Mouse (Mus musculus): ENCODE data around the gene Gm20716.

Gm20716 gene

DNA sequence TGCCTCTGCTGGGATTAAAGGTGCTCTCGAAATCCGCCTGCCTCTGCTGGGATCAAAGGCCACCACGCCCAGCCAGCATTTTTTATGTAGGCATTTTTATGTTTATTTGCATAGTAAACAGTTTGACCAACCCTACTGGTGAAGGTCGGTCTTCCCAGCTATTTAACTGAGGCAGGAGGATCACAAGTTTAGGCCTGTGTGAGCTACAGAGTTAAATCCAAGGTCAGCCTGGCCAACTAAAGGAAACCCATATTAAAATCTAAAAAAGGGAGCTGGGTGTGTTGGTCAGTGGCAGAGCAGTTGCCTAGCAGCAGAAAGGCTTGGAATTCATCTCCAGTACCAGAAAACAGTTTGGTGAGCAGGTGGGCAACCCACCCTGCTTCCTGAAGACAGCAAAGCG lies 3.1 kb upstream of the Gm20716 start:
- in situ Hi-C loops (cut with MboI; ENCODE audit: low pct_unique_long_range_greater_than_20kb in 1 of 2, low sequenced_read_pairs in 2 of 2, unreplicated experiment in 1 of 2) = no loop called here

DNA sequence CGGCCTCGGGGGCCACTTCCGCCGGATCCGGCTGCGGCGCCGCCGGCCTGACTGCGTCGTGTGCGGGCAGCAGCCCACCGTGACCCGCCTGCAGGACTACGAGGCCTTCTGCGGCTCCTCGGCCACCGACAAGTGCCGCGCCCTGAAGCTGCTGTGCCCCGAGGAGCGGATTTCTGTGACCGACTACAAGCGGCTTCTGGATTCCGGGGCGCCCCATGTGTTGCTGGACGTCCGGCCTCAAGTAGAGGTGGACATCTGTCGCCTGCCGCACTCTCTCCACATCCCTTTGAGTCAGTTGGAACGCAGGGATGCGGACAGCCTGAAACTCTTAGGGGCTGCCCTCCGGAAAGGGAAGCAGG lies 1.3 kb upstream of the Gm20716 start:
- in situ Hi-C loops (cut with MboI; ENCODE audit: low pct_unique_long_range_greater_than_20kb in 1 of 2, low sequenced_read_pairs in 2 of 2, unreplicated experiment in 1 of 2) = no loop called here

DNA sequence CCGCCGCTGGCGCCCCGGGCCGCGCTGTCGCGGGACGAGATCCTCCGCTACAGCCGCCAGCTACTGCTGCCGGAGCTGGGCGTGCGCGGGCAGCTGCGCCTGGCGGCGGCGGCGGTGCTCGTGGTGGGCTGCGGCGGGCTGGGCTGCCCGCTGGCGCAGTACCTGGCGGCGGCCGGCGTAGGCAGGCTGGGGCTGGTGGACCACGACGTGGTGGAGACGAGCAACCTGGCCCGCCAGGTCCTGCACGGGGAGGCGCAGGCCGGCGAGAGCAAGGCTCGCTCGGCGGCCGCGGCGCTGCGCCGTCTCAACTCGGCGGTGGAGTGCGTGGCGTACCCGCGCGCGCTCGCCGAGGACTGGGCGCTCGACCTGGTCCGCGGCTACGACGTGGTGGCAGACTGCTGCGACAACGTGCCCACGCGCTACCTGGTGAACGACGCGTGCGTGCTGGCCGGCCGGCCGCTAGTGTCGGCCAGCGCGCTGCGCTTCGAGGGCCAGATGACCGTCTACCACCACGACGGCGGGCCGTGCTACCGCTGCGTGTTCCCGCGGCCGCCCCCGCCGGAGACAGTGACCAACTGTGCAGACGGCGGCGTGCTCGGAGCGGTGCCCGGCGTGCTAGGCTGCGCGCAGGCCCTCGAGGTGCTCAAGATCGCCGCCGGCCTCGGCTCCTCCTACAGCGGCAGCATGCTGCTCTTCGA lies 758 bp upstream of the Gm20716 start:
- in situ Hi-C loops (cut with MboI; ENCODE audit: low pct_unique_long_range_greater_than_20kb in 1 of 2, low sequenced_read_pairs in 2 of 2, unreplicated experiment in 1 of 2) = no loop called here

DNA sequence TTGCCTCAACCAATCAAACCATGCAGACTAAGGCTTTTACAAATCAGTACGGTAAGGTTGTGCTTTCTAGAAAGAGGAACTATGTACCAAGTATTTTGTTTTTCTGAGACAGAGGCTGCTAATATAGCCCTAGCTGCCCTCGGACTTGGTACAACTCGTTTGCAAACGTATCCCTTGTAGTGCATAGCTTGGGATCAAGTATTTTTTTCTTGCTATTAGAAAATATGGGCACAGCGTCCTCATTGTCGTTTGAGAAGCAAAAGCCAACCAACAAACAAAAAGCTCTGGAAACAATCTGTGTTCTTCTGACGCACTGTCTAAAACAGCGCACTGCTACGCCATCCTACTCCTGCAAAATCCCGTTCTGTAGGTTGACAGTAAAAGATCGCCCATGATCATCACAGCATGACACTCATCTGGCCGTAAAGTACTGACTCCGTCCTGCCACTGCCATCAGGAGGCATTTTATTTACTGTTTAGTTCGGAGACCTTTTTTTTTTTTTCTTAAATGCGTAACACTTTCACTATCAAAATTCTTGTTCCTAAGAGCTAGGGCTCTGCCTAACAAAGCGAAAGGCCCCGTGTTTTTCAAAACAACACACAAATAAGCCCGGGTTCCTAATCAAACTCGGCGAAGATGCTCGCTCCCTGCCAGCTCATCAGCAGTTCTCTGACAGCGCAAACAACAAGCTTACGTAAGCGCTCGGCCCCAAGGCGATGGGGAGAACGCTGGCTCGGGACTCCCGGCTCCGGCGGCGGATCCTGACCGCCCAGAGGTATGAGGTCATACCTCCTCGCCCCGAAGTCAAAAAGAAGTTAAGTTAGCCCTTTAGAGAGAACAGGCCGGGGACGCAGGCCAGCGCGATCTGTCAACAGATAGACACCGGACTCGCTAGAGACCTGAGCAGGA lies 793 bp downstream of the Gm20716 start:
- in situ Hi-C loops (cut with MboI; ENCODE audit: low pct_unique_long_range_greater_than_20kb in 1 of 2, low sequenced_read_pairs in 2 of 2, unreplicated experiment in 1 of 2) = no loop called here

DNA sequence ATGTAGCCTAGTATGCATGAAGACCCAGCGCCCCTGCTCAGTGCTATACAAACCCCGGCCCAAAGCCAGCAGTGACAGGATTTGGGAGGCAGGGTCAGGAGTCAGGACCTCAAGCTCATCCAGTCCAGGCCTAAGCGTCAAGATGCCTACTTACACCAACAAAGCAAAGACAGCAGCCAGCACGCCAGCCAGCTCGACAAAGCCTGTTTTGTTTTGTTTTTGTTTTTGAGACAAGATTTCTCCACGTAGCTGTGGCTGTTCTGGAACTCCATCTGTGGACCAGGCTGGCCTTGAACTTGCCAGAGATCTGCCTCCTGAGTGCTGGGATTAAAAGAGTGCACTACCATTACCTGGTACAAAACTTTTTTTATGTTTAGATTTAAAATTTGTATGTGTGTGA lies 6.8 kb downstream of the Gm20716 start:
- in situ Hi-C loops (cut with MboI; ENCODE audit: low pct_unique_long_range_greater_than_20kb in 1 of 2, low sequenced_read_pairs in 2 of 2, unreplicated experiment in 1 of 2) = no loop called here

DNA sequence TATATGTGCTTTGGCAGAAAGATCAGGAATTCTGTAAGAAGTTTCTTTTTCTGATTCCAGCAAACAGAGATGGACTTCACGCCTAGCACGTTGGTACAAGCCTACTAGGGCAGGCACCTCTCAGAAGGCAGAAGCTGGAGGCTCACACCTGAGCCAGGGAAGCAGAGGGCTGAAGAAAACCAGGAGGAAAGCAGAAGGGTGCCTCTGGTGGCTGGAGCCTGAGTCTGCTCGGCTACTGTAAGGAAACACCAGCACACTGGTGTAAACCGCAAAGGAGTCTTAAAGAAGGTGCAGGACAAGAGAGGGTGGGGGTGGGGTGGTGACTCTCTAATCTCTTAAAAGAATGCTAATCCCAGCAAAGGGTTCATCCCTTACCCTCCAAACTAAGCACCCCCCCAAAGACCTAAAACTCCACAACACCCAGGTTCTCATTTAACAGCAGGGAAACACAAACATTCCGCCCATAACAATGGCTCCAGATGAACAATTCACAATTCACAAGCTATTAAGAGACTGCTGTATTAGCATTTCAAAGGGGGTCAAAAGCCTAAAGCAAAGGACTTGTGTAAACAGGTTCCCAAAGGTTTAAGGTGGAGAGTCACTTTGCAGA lies 16.3 kb downstream of the Gm20716 start:
- in situ Hi-C loops (cut with MboI; ENCODE audit: low pct_unique_long_range_greater_than_20kb in 1 of 2, low sequenced_read_pairs in 2 of 2, unreplicated experiment in 1 of 2) = no loop called here

DNA sequence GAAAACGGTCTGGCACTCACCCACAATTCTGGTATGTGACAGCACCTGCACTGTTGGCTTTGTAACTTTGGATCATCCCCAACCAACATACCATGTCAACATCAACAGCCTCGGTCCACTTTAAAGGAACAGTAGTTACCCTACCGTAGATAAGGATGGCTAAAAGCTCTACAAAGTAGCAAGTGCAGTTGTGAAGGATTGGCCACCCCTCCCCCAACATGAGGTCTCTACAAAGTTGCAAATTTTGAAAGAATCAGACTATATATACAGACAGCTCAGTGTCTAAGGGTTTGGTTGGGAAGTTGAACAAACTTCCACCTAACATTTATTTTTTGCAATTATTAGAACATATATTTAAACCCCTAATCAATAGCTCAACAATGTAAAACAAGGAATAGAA lies 22.3 kb downstream of the Gm20716 start:
- in situ Hi-C loops (cut with MboI; ENCODE audit: low pct_unique_long_range_greater_than_20kb in 1 of 2, low sequenced_read_pairs in 2 of 2, unreplicated experiment in 1 of 2) = loop anchor here in 1 of 2 experiments (5.0 kb wide), 1 partner anchor 81 kb away; no protein-coding TSS in a partner anchor

DNA sequence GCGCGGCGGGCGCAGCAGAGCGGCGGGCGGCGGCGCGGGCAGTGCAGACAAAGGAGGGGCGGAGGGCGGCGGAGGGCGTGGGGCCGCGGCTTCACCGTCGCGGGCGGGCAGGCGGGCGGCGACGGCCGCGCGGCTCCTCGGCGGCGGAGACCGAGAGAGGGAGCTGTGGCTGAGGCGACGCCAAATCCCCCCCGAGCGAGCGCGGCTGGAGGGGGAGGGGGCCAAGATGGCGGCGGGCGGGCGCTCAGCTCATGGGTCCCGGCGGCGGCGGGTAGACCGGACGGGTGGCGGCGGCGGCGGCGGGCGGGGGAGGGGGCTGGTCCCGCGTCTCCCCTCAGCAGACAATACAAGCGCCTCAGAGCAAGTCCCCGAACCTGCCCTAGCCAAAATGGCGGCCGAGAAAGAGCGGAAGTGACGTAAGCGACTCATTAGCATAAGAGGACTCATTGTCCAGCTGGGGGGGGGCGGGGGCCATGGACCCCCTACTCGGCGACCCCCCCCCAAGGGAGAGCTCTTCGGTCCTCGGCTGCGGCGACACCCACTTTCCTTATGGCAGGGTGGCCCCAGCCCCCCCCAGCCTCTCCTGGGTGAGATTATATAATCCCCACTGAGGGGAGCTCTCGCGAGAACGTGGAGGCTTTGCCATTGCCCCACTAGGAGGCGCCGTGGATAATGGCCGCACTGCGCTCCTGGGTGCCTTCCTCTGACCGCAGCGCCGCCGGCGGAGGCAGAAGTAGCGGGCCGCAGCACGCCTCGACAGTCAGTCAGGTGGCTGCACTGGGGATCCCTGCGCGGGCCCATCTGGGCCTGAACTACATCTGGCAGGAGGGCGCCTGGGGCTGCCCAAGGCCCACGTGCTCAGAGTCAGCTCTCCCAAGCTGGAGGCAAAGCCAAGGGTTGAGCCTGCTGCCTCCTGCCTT lies 23.2 kb downstream of the Gm20716 start, which contains the start of gene Adnp:
TSS of gene Adnp (minus strand) at position 388 of the 920 bp plus-strand sequence.
- in situ Hi-C loops (cut with MboI; ENCODE audit: low pct_unique_long_range_greater_than_20kb in 1 of 2, low sequenced_read_pairs in 2 of 2, unreplicated experiment in 1 of 2) = loop anchor here in 1 of 2 experiments (5.0 kb wide), 1 partner anchor 80 kb away; no protein-coding TSS in a partner anchor

DNA sequence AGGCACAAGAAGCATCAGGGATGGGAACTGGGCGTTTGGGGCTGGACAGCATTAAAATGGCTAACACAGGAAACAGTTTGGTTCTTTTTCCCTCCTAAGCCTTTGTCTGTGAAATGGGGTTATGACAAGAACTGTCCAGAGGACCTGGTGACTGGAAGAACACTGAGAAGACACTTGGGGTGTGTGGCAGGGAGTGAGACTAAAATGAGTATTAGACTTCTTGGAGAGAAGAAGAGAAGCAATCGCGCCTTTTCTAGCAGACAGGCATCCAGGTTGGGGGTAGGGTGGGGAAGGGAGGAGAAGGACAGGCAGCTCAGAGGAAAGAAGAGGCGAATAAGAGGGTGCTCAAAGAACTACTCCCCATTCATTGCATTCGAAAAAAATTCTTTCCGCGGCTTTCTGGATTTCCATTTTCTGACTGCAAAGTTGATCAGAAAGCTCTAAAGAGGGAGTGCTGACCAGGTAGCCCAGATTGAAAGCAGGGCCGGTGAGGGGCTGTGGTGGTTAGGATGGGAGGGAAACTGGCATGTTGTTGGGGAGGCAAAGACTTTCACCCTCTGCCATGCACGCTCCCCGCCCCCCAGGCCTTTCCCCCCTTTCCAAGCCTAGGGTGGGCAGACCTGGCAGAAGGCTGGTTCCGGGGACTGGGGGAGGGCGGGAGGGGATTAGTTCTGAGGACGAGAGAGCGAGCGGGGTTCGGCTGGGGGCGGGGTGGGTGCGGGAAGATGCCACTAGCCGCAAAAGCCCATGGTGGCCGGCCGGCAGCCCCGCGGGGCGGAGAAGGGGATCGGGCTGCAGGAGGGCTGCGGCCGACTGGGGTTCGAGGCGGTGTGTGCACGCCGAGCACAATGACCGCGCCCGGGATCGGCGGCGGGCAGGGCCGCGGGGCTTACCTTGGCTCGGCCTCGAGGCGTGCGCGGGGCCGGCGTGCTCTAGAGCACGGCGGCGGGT lies 24.2 kb downstream of the Gm20716 start:
- in situ Hi-C loops (cut with MboI; ENCODE audit: low pct_unique_long_range_greater_than_20kb in 1 of 2, low sequenced_read_pairs in 2 of 2, unreplicated experiment in 1 of 2) = loop anchor here in 1 of 2 experiments (5.0 kb wide), 1 partner anchor 79 kb away; no protein-coding TSS in a partner anchor

DNA sequence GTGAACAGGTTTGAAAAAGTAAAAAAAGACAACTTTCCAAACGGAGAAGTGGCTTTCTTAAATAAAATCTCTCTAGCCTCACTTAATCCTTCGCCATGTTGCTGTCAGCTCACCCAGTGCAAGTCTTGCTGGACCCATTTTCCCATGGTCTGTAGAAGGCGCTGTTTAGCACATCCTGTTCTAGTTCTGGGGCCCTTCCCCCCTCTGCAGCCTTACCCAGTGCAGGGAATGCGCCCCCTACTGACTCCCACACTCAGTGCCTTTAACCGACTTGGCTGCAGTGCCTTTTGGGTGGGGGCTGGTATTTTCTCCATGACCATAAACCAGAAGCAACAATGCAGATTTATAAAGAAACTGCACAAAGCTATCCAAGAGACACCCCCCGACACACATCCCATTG lies 24.9 kb downstream of the Gm20716 start:
- in situ Hi-C loops (cut with MboI; ENCODE audit: low pct_unique_long_range_greater_than_20kb in 1 of 2, low sequenced_read_pairs in 2 of 2, unreplicated experiment in 1 of 2) = loop anchor here in 1 of 2 experiments (5.0 kb wide), 1 partner anchor 78 kb away; no protein-coding TSS in a partner anchor

DNA sequence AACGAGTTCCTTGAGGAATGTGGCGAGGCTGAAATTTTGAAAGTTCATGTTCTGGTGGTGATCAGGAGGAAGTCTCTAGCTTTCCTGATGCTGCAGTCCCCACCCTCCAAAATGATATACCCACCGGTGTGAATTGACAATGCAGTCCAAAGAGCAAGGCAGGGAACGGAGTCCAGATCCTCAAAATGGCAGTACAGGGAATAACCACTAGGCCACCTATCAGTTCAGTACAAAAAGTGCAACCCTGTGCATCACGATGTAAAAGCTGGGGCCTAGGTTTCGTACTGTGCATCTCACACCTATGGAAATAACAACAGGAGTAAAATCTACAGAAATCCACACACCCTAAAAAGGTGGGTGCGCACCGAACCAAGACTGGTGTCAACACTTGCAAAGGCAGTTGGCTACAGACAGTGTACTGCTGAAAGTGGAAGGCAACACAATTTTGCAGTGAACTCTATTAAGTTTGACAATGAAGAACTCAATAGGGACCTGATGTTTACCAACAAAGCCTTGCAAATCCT lies 25.6 kb downstream of the Gm20716 start:
- in situ Hi-C loops (cut with MboI; ENCODE audit: low pct_unique_long_range_greater_than_20kb in 1 of 2, low sequenced_read_pairs in 2 of 2, unreplicated experiment in 1 of 2) = no loop called here

DNA sequence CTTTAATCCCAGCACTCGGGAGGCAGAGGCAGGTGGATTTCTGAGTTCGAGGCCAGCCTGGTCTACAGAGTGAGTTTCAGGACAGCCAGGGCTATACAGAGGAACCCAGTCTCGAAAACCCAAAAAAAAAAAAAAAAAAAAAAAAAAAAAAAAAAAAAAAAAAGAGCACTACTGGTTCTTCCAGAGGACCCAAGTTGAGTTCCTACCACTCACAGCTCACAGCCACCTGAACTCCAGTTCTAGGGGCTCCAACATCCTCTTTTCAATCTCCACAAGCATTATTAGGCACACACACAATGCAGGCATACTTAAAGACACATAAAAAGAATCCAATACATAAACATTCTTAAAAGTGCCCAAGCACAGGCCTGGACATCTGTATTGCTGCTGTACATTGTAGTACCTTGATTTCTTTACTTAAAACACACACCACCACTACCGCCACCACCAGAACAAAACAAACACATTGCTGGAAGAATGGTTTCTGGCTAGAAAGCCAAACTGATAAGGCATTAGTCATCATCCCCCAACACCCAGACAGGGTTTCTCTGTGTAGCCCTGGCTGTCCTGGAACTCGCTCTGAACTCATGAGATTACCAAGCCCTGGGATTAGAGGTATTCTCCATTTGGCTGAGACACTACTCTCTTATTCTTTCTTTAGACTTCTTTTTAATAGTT lies 30.0 kb downstream of the Gm20716 start:
- in situ Hi-C loops (cut with MboI; ENCODE audit: low pct_unique_long_range_greater_than_20kb in 1 of 2, low sequenced_read_pairs in 2 of 2, unreplicated experiment in 1 of 2) = no loop called here

DNA sequence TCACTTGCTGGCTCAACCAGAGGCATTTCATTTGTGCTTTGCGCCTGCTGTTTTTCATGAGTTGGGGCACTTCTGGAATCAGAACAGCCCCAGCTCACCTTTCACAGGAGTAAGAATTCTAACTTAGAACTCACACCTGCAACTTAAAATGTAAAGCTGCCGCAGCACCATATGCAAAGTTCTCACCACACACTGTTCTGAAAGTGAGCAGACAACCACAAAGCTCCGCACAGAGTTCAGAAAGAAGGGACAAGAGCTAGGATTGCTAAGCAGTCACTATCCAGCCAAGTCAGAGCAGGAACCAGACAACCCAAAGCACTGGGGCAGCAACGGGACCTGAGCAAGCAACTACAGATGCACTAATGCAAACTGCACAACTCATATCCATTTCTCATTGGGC lies 30.7 kb downstream of the Gm20716 start:
- in situ Hi-C loops (cut with MboI; ENCODE audit: low pct_unique_long_range_greater_than_20kb in 1 of 2, low sequenced_read_pairs in 2 of 2, unreplicated experiment in 1 of 2) = no loop called here

DNA sequence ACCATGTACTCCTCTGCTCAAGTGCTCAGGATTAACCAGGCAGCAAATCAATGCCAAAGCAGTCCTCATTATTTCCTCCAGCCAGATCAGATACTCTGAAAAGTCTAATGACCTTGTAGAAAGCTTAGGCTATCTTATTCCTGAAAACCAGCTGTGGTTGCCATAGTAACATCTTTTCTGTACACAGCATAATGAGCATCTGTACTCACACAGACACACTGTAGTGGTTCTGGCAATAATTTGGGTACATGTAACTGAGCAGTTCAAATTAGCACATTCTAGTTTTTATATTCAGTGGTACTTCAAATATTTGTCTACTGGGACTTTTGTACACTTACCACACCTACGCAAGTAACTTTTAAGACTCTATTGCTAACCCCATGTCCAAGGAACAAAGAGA lies 31.7 kb downstream of the Gm20716 start:
- in situ Hi-C loops (cut with MboI; ENCODE audit: low pct_unique_long_range_greater_than_20kb in 1 of 2, low sequenced_read_pairs in 2 of 2, unreplicated experiment in 1 of 2) = no loop called here

DNA sequence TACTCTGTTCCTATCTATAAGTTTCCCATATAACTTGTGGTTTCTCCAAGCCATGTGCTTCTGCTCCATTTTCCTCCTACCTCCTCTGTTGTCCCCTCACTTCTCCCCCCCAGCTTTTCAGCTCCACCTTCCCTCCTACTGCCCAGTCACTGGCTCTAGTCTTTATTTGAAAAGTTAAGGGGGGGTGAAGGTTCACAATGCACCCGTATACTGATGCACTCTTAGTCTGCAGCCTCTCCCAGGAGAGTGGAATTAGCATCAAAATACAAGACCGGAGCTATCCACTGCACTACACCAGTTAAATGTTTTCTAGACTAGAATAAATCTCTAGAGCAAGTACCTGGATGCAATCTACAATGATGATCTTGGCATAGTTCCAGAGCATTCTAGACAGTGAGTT lies 34.4 kb downstream of the Gm20716 start:
- in situ Hi-C loops (cut with MboI; ENCODE audit: low pct_unique_long_range_greater_than_20kb in 1 of 2, low sequenced_read_pairs in 2 of 2, unreplicated experiment in 1 of 2) = no loop called here

DNA sequence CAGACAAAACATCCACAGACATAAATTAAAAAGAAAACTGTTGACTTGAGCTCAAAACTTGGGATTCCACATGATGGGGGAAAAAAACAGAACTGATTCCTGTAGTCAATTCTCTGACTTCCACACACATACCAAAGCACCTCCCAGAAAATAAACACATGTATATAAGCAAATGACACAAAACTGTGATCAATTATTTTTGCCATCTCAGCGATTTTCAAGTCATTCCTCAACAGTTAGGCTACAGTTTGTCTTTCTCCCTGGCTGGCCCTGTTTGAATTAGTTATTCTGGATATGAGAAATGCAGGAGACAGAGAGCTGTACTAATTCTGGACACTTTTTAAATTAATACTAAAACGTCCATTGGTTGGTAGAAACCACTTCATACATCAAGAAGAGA lies 36.5 kb downstream of the Gm20716 start:
- in situ Hi-C loops (cut with MboI; ENCODE audit: low pct_unique_long_range_greater_than_20kb in 1 of 2, low sequenced_read_pairs in 2 of 2, unreplicated experiment in 1 of 2) = no loop called here
